Mouse (Mus musculus): ENCODE results near the gene Ddx42. TPM values are rescaled to one million over a fixed set of nuclear protein-coding genes. Genes with fewer than 3 reads are reported as not detected.

Gene Ddx42
- polyA plus RNA-seq, 1 experiment from 2014 or later = 112 TPM

DNA sequence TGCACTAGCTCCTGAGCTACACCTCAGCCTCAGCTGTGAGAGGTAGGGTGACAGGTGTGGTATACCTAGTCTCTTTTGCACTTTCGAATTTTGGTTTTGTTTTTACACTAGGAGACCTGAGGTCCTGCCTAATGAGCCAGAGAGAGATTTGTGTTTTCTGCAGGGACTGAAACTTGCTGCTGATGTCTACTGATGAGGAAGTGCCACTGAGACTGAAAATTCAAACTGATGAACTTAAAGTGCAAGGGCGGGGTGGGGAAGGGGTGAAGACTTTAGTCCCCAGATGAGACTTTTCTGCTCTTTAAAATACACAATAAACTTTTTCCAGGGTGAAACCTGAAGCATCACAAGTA, 36.3 kb upstream of the Ddx42 start:
- Histone ChIP-seq H3K36me3 (ENCODE audit: control insufficient read depth, insufficient read depth) (peaks cover 10% of the 10 kb centered on the region), H3K4me3 (replicated peaks; ENCODE audit: low read length) (no peak overlapping the region), H3K4me2 (ENCODE audit: low read length) (no peak overlapping the region), H3K27ac (ENCODE audit: low read length) (no peak overlapping the region), H3K27me3 (replicated peaks; ENCODE audit: control insufficient read depth, insufficient read depth, low read length) (no peaks in the 10 kb centered on the region), H3K9ac (replicated peaks; ENCODE audit: low read depth, low read length) (no peak overlapping the region), H3K4me1 (replicated peaks; ENCODE audit: control insufficient read depth, insufficient read depth, low read length) (0 out of 2 replicates have a peak, but pooled peaks cover 3% of the 10 kb centered on the region), H3K9me3 (ENCODE audit: control insufficient read depth, low read length) (no peaks in the 10 kb centered on the region)
- 89% methylated on average over 2 of the region's 2 CpGs for WGBS
- ATAC-seq = no peak

DNA sequence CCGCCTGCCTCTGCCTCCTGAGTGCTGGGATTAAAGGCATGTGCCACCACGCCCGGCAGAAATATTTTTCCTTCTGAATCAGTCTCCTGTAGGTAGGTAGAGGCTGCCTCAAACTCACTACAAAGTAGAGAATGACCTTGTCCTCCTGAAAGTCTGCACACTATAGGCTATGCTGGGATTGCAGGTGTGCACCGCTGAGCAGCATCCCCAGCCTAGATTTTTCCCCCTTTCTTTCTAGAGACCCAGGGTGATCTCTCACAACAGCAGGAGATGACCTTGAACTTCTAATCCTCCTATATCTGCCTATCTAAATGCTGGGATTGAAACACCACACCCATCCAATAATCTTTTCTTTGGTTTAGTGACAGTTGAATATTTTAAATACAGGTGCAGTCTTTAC, 29.4 kb upstream of the Ddx42 start:
- 91% methylated on average over 4 of the region's 4 CpGs for WGBS
- no peaks in the 10 kb centered on the region for H3K9me3 ChIP-seq (ENCODE audit: control insufficient read depth, low read length)
- H3K4me1 ChIP-seq (replicated peaks; ENCODE audit: control insufficient read depth, insufficient read depth, low read length) = peaks cover 2% of the 10 kb centered on the region; the same call in 1 of the 2 replicates

DNA sequence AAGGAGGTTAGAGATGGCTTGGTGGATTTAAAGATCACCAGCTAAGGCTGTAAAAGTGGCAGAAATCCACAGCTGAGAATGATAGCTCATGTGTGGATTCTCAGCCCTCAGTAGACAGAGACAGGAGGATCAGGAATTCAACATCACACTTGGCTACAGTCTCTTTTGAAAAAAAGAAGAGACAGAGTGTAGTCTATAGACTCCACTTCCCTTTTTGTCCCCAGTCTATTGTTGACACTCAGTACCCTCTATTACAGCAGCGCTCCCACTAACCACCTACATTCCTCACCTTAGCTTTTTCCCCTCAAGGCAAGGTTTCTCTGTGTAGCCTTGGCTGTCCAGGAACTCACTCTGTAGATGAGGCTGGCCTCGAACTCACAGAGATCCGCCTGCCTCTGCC, 25.0 kb upstream of the Ddx42 start:
- no peak for ATAC-seq
- WGBS = 94% methylated on average over 3 of the region's 3 CpGs
- H3K4me2 ChIP-seq (ENCODE audit: low read length) = no peak overlapping the region

More for the DNA sequence above, 29.4 kb upstream of the Ddx42 start:
- Histone ChIP-seq H3K27ac (ENCODE audit: low read length) (no peak overlapping the region), H3K4me3 (replicated peaks; ENCODE audit: low read length) (no peak overlapping the region), H3K36me3 (ENCODE audit: control insufficient read depth, insufficient read depth) (peaks cover 10% of the 10 kb centered on the region), H3K9ac (replicated peaks; ENCODE audit: low read depth, low read length) (no peak overlapping the region), H3K4me2 (ENCODE audit: low read length) (no peak overlapping the region), H3K27me3 (replicated peaks; ENCODE audit: control insufficient read depth, insufficient read depth, low read length) (no peaks in the 10 kb centered on the region)
- ATAC-seq = no peak

DNA sequence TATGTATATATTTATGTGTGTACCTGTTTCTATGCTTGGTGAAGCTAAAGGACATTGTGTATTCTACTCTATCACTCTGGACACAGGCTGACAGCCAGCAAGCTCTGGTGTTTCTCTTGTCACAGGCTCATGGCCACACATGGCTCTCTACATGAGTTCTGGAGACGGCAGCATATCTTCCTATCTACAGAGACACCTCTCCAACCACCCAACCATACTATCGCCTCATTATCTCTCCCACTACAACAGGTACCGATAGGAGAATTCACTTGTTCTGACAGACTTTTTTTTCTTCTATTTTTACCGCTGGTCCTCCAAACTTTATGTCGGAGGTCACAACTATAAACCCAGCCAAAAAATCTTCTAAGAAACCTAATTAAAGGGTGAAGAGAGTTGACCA, 24.5 kb upstream of the Ddx42 start:
- no peak overlapping the region for H3K9ac ChIP-seq (replicated peaks; ENCODE audit: low read depth, low read length)
- no peak overlapping the region for H3K27ac ChIP-seq (ENCODE audit: low read length)
- no peaks in the 10 kb centered on the region for H3K9me3 ChIP-seq (ENCODE audit: control insufficient read depth, low read length)
- peak overlapping the region; percentile 52 for H3K4me2 ChIP-seq (ENCODE audit: low read length)
- peaks cover 10% of the 10 kb centered on the region for H3K4me1 ChIP-seq (replicated peaks; ENCODE audit: control insufficient read depth, insufficient read depth, low read length)
- no peak for ATAC-seq
- H3K4me3 ChIP-seq (replicated peaks; ENCODE audit: low read length) = peak overlapping the region; percentile 86; the same call in 1 of the 2 replicates
- WGBS = 88% methylated on average over 5 of the region's 5 CpGs
- H3K27me3 ChIP-seq (replicated peaks; ENCODE audit: control insufficient read depth, insufficient read depth, low read length) = no peaks in the 10 kb centered on the region
- H3K36me3 ChIP-seq (ENCODE audit: control insufficient read depth, insufficient read depth) = no peaks in the 10 kb centered on the region; the same call in 1 of the 2 replicates

More for the DNA sequence above, 25.0 kb upstream of the Ddx42 start:
- Histone ChIP-seq H3K9ac (replicated peaks; ENCODE audit: low read depth, low read length) (no peak overlapping the region), H3K27me3 (replicated peaks; ENCODE audit: control insufficient read depth, insufficient read depth, low read length) (no peaks in the 10 kb centered on the region), H3K27ac (ENCODE audit: low read length) (no peak overlapping the region), H3K4me3 (replicated peaks; ENCODE audit: low read length) (no peak overlapping the region), H3K4me1 (replicated peaks; ENCODE audit: control insufficient read depth, insufficient read depth, low read length) (peaks cover 10% of the 10 kb centered on the region), H3K9me3 (ENCODE audit: control insufficient read depth, low read length) (no peaks in the 10 kb centered on the region), H3K36me3 (ENCODE audit: control insufficient read depth, insufficient read depth) (no peaks in the 10 kb centered on the region)

DNA sequence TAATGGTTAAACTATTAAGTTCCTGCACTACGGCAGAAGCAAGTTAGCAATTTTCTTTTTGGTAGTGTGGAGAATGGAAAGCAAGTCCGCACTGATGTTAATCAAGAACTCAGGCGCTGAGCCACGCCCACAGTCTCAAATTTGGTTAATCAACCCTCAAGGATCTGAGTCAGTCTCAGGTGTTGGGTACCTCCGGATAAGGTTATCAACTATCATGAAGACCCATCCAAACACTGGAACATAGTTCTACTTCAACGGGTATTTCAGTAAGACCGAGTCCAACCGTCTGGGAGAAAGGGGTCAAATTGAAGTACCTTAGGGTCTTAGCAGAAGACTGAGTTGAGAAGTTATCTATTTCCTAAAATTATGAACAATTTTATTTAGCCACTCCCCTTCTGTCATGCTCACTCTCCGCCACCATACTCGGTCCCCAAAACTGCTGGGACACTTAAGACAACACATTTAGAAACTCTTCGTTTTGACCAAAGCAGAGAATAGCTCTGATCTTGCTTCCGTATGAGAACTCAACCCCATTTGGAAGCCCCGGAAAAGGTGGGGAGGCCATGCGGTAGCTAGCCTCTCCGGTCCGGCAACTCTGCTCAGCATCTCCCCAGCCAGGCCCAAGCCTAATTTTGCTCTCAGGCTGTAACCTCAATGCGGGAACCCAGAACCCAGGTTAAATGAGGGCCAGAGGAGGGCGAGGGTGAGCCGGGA, 23.9 kb upstream of the Ddx42 start:
- Histone ChIP-seq H3K27ac (ENCODE audit: low read length) (peak overlapping the region; percentile 88), H3K4me1 (replicated peaks; ENCODE audit: control insufficient read depth, insufficient read depth, low read length) (peaks cover 10% of the 10 kb centered on the region), H3K9me3 (ENCODE audit: control insufficient read depth, low read length) (no peaks in the 10 kb centered on the region), H3K27me3 (replicated peaks; ENCODE audit: control insufficient read depth, insufficient read depth, low read length) (no peaks in the 10 kb centered on the region), H3K4me2 (ENCODE audit: low read length) (peak overlapping the region; percentile 52), H3K9ac (replicated peaks; ENCODE audit: low read depth, low read length) (peak overlapping the region; percentile 90), H3K36me3 (ENCODE audit: control insufficient read depth, insufficient read depth) (no peaks in the 10 kb centered on the region; the same call in 1 of the 2 replicates), H3K4me3 (replicated peaks; ENCODE audit: low read length) (peak overlapping the region; percentile 86)
- peak; percentile 13; the same call in 1 of the 2 replicates for ATAC-seq
- 11% methylated on average over 19 of the region's 19 CpGs for WGBS

DNA sequence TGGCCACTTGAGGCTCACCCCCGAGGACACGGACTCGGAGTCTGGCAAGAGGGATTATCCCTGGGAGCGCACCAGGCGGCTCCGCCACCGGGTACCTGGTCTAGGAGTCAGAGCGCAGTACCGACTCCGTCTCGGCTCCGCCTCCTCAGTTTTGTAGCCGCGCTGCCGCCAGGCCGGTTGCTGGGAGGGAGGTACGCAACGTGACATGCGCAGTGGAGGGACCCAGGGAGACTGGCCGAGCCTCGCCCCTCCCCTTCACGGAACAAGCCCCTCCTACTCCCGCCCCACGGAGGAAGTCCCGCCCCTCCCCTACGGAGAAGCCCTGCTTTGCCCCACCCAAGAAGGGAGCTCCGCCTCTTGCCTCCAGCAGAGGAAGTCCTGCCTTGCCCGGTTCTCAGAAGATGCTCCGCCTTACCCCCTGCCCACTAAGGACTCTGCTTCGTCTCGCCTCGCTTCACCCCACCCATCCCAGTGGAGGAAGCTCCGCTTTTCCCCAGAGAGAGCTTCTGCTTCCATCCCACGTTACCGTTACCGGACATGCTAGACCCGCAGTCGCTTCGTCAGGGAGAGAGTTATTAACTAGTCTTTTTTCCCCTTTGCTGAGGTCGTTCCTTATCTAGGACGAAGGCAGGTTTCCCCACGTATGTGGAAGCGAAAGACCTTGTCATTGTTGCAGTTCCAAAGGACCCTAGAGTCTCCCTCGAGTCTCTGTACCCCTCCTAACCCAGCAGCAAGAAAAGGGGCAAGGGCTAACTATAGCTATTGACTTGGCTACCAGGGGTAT, 23.2 kb upstream of the Ddx42 start:
- no peaks in the 10 kb centered on the region for H3K27me3 ChIP-seq (replicated peaks; ENCODE audit: control insufficient read depth, insufficient read depth, low read length)
- peaks cover 10% of the 10 kb centered on the region for H3K4me1 ChIP-seq (replicated peaks; ENCODE audit: control insufficient read depth, insufficient read depth, low read length)
- peak overlapping the region; percentile 88 for H3K27ac ChIP-seq (ENCODE audit: low read length)
- peak overlapping the region; percentile 52 for H3K4me2 ChIP-seq (ENCODE audit: low read length)
- peak overlapping the region; percentile 86 for H3K4me3 ChIP-seq (replicated peaks; ENCODE audit: low read length)
- WGBS = under 1% methylated on average over 43 of the region's 44 CpGs
- peak overlapping the region; percentile 90 for H3K9ac ChIP-seq (replicated peaks; ENCODE audit: low read depth, low read length)
- no peaks in the 10 kb centered on the region; the same call in 1 of the 2 replicates for H3K36me3 ChIP-seq (ENCODE audit: control insufficient read depth, insufficient read depth)
- ATAC-seq = peak; percentile 96
- H3K9me3 ChIP-seq (ENCODE audit: control insufficient read depth, low read length) = no peaks in the 10 kb centered on the region

DNA sequence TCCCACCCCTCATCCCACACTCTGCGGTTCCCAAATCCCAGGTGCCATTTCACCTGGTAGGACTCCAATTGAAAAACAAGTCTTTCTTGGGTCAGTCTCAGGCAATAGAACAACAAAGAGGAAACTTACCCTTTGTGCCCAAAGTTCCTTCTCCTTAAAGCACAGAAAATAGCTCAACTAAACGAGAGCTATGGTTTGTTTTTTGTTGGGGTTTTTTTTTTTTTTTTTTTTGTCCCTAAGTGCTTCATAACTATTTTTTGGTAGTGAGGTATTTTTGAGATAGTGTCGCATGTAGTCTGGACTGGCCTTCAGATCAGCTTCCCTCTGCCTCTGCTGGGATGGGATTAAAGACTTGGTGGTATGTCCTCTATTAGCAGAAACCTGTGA, 22.6 kb upstream of the Ddx42 start:
- no peaks in the 10 kb centered on the region for H3K9me3 ChIP-seq (ENCODE audit: control insufficient read depth, low read length)
- no peak for ATAC-seq
- 40% methylated on average over 3 of the region's 3 CpGs for WGBS
- no peaks in the 10 kb centered on the region; the same call in 1 of the 2 replicates for H3K36me3 ChIP-seq (ENCODE audit: control insufficient read depth, insufficient read depth)
- peak overlapping the region; percentile 63 for H3K9ac ChIP-seq (replicated peaks; ENCODE audit: low read depth, low read length)
- no peaks in the 10 kb centered on the region for H3K27me3 ChIP-seq (replicated peaks; ENCODE audit: control insufficient read depth, insufficient read depth, low read length)
- H3K4me2 ChIP-seq (ENCODE audit: low read length) = peak overlapping the region; percentile 50
- peak overlapping the region; percentile 80 for H3K27ac ChIP-seq (ENCODE audit: low read length)
- H3K4me1 ChIP-seq (replicated peaks; ENCODE audit: control insufficient read depth, insufficient read depth, low read length) = peaks cover 10% of the 10 kb centered on the region
- H3K4me3 ChIP-seq (replicated peaks; ENCODE audit: low read length) = peak overlapping the region; percentile 86

DNA sequence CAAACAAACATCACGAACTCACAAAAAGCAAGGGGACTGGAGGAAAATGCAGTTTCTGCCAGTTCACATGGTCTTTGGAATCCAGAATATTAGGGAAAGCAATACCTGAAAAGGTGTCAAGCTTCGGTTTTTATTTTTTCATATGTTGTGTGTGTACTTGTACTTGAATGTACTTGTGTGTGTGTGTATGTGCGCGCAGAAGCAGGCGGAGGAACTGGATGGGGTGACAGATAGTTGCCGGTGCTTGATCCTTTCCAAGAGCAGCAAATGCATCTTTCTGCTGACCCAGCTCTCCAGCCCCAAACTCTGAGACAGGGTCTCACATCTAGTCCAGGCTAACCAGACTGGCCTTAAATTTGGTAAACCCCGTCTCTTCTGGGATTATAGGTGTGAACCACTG, 21.8 kb upstream of the Ddx42 start:
- H3K4me3 ChIP-seq (replicated peaks; ENCODE audit: low read length) = no peak overlapping the region
- H3K9me3 ChIP-seq (ENCODE audit: control insufficient read depth, low read length) = no peaks in the 10 kb centered on the region
- no peak for ATAC-seq
- no peak overlapping the region for H3K4me2 ChIP-seq (ENCODE audit: low read length)
- H3K4me1 ChIP-seq (replicated peaks; ENCODE audit: control insufficient read depth, insufficient read depth, low read length) = peaks cover 10% of the 10 kb centered on the region
- no peaks in the 10 kb centered on the region; the same call in 1 of the 2 replicates for H3K36me3 ChIP-seq (ENCODE audit: control insufficient read depth, insufficient read depth)
- no peaks in the 10 kb centered on the region for H3K27me3 ChIP-seq (replicated peaks; ENCODE audit: control insufficient read depth, insufficient read depth, low read length)
- WGBS = 90% methylated on average over 7 of the region's 7 CpGs
- no peak overlapping the region for H3K27ac ChIP-seq (ENCODE audit: low read length)
- no peak overlapping the region for H3K9ac ChIP-seq (replicated peaks; ENCODE audit: low read depth, low read length)

DNA sequence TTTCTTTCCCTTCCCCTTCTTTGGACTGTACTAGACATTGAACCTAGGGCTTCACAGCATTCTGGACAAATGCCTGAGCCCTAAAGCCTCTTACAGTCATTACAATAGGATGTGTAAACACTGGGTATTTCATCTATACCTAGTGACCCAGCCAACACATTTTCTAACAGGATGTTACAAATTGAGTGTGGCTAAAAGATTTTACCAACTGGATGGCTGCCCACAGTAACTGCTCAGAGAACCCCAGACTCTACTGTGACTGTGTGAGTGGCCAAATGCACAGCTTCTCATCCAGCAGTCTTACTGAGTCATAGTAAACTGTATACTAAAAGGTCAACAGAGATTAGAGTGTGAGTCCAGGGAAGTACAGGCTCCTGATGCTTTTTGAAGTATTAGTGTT, 21.4 kb upstream of the Ddx42 start:
- Histone ChIP-seq H3K27me3 (replicated peaks; ENCODE audit: control insufficient read depth, insufficient read depth, low read length) (no peaks in the 10 kb centered on the region), H3K4me3 (replicated peaks; ENCODE audit: low read length) (no peak overlapping the region), H3K9me3 (ENCODE audit: control insufficient read depth, low read length) (no peaks in the 10 kb centered on the region), H3K4me1 (replicated peaks; ENCODE audit: control insufficient read depth, insufficient read depth, low read length) (peaks cover 10% of the 10 kb centered on the region), H3K27ac (ENCODE audit: low read length) (no peak overlapping the region), H3K4me2 (ENCODE audit: low read length) (no peak overlapping the region), H3K36me3 (ENCODE audit: control insufficient read depth, insufficient read depth) (no peaks in the 10 kb centered on the region; the same call in 1 of the 2 replicates), H3K9ac (replicated peaks; ENCODE audit: low read depth, low read length) (no peak overlapping the region)
- ATAC-seq = no peak

Measured in forebrain, embryonic 16.5 days (tissue).